Mouse (Mus musculus) embryo, embryonic 10.5 days (tissue): ENCODE measurements around the gene Scnn1b.

Source experiments
- DNase-seq: peaks from one replicate; pipeline ENCODE4 v3.0.0-alpha.2; 2015; ENCODE audit warnings: low spot score

Gene Scnn1b

GRCm38 (mm10) chr7:121864858-121865585 is at the start of gene Scnn1b:
Scnn1b (plus strand) TSS chr7:121865038.
- peak; percentile 34 for DNase-seq

DNA sequence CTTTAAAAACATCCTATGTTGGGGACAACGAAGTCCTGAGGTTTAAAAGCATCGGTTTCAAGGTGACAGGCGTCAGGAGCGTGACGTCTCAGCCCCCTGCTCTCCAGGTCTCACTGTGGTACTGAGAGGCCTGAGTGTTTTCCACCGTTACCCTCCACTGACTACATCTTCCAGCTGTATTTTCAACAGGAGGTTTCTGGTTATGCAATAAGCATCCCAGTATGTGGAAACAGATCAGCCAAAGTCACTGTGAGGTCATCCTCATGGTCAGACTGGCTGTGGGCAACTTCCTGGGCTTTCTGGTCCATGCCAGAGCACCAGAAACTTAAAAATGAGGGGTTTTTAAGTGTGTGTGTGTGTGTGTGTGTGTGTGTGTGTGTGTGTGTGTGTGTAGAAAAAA is 43.2 kb upstream of the Scnn1b start:
- no peak for DNase-seq

GRCm38 (mm10) chr7:121828481-121828880 is 36.4 kb upstream of the Scnn1b start:
- DNase-seq, result no peak

GRCm38 (mm10) chr7:121835392-121835791 is 29.4 kb upstream of the Scnn1b start:
- no peak for DNase-seq

GRCm38 (mm10) chr7:121836827-121837226 is 28.0 kb upstream of the Scnn1b start:
- DNase-seq, result no peak

GRCm38 (mm10) chr7:121840810-121841209 is 24.0 kb upstream of the Scnn1b start:
- no peak for DNase-seq

GRCm38 (mm10) chr7:121842234-121842633 is 22.6 kb upstream of the Scnn1b start:
- no peak for DNase-seq

DNA sequence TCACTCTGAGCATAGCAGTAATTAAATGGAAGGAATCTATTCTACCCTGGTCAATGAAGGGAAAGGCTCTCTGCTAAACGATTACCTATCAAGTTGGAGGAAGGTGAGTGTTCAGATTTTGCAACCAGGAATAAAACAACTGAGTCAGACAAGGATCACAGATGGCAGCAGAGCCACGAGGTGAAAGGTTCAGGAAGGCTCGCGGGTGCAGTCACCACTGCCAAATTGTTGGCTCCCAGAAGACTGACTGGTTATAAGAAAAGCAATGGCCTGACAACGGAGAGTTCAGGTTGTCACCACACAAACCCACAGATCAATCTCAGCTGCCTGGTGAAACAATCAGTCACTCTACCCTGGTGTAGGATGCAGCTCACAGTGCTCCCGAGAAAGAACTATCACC is 18.9 kb upstream of the Scnn1b start:
- no peak for DNase-seq

DNA sequence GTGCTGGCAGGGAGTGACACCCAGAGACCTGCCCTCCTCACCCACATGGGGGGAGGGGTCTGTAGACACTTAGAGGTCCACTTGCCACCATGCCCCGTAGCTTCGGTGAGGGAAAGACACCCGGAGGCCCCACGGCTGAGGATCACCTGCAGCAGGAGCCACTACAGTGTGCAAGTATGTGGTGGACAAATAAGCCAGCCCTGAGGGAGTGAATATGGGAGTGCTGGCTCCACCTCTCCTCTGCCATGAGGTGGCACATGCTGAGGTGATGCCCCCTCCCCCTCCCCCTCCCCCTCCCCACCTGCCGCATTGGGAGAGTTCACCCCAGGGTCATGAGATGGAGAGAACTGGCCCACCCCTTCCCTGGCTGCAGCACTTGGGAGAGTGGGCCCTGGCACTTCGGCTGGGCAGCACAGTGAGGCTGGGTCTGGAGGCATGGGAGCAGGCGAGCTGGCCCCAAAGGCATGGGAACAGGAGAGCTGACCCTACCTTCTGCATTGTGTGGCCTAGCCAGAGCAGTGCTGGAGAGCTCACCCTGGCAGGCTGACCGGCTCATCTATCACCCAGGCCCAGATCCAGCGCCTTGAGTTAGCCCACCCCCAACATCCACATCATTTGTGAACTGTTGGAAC is 16.2 kb upstream of the Scnn1b start:
- DNase-seq, result no peak

- DNase-seq, result no peak
These were observed 7.5 kb upstream of the Scnn1b start for GRCm38 (mm10) chr7:121857177-121857884.

- no peak for DNase-seq
These were observed 5.9 kb upstream of the Scnn1b start for GRCm38 (mm10) chr7:121858939-121859338.

GRCm38 (mm10) chr7:121871631-121872030 is 6.8 kb downstream of the Scnn1b start:
- no peak for DNase-seq

- DNase-seq, result no peak
These were observed 9.2 kb downstream of the Scnn1b start for GRCm38 (mm10) chr7:121873998-121874397.

DNA sequence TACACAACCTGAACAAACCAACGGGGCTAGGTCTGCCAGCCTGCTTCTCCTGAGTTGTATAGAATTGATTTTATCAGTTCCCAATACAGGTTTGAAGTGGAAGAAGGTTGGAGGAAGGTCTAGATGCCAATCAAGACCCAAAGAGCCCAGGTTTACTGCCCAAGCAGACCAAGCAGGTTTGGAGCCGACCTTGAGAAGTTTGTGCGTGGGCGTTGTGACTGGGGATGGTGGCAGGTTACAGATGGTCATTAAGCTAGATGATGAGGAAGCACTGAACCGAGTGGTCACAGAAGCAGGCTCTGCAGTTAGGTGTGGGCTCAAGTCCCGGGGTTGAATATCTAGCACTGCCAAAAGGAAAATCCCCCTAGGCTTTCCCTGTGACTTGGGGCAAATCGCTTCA is 9.9 kb downstream of the Scnn1b start:
- no peak for DNase-seq

DNA sequence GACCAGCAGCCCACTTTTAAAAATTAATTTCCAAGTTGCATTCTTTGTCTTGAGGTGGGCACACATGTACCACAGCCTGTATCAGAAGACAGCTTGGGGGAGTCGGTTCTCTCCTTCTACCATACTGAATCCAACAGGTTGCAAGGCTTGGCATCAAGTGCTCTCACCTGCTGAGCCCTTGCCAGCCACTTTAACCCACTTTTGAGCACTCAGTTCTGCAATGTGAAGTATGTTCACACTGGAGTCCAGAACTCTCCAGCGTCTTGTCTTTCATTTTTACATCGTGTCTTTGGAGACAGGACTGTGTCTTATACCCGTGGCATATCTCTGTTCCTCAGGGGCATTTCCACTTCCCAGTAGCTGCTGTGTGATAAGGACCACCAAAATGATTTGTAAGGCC is 15.4 kb downstream of the Scnn1b start:
- DNase-seq, result no peak

GRCm38 (mm10) chr7:121890636-121891360 is 26.0 kb downstream of the Scnn1b start:
- no peak for DNase-seq

DNA sequence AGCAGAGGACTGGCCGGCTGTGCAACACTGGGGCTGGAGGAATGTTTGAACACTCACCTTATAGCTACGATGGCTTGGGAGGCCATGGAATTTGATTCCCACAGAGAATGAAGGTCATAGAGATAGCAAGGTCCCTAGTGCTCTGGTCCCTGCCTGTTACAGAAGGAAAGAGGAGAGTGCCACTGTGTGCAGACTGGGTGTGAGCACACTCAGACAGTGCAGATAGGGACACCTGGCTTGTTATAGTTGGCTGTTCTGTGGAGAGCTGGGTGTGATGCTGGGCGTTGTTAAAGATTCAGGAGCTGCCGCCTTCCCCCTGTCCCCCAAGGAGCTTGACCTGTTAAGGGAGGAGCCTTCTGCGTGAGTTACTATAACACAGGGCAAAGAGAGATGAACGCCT is 31.9 kb downstream of the Scnn1b start:
- no peak for DNase-seq

DNA sequence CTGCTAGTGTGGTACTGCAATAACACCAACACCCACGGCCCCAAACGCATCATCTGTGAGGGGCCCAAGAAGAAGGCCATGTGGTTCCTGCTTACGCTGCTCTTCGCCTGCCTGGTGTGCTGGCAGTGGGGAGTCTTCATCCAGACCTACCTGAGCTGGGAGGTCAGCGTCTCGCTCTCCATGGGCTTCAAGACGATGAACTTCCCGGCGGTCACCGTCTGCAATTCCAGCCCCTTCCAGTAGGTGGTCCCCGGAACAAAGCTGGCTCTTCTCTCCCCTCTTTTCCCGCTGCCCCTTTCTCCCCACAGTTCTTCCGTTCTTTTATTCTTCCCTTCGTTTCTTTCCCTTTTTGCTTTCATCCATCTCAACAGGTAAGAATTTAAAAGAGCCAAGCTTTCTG is 34.5 kb downstream of the Scnn1b start:
- peak; percentile 73 for DNase-seq

DNA sequence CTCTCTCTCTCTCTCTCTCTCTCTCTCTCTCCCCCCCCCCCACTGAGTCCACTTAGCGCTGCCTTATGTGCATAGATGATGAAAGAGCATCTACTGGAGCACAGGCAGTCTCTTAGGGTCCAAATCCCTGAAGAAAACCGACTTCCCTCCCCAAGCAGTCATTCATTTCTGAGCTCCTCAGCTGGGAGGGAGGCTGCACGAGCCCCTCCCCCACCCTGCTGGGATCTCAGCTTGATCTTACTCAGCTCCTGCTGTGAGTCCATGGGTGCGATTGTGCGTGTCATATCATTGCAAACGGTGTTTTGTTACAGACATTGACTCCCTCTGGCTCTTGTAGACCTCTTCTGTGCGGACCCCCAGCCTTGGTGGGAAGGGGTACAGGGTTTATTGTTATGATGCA is 35.1 kb downstream of the Scnn1b start:
- peak; percentile 50 for DNase-seq

DNA sequence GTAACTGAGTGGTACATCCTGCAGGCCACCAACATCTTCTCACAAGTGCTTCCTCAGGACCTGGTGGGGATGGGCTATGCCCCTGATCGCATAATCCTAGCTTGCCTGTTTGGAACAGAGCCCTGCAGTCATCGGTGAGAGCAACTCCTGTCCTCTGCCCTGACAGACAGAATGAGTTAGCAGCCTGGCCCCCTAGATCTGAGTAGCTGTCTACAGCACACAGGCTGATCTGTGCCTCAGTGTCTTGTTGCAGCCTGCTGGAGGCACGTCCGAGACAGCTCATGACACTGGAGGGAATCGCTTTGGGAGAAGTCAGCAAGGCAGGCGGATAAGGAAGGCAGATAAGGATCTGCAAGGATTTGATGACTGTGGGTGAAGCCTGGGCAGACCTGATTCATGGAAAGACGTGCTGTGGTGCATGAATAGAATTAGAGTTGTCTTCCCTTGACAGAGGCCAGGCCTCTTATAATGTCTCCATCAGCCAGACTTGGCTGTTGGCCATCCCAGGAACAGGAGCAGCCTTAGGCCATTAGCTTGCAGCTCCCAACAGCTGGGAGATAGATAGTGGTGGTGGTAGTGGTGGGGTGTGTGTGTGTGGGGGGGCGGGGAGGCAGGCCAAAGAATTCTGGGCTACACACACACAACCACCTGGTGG is 38.0 kb downstream of the Scnn1b start:
- no peak for DNase-seq

DNA sequence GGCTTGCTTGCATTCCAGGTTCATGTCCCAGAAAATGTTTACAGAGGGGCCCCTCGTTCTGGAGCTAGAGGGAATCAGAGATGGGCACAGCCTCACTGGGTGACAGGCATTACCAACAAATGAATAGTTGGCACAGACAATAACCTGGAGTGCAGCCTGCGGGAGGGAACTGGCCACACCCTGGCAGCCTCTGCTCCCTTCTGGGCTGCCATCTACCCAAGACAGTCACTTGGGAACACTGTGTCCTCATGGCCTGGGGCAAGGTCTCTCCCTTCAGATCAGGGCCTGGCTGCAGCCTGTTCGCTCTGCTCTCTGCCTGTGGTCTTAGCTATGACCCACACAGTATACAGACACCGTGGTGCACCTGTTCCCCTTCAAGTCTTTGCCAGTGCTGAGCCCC is 42.0 kb downstream of the Scnn1b start:
- DNase-seq, result no peak

DNA sequence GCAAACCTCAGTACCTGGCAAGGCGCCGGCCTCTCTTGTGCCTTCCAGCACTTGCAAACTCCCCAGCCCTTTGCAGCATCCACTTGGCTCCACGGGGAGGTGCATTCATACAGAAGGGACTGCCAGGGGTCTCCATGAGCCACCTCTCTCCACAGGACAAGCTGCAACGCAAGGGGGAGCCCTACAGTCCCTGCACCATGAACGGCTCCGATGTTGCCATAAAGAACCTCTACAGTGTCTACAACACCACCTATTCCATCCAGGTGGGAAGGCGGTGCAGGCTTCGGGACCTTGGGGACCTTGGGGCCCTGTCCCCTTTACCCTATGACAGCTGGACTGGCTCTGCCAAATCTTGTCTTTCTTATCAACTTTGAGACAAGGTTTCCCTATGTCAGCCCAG is 47.4 kb downstream of the Scnn1b start:
- DNase-seq, result no peak
